Mouse (Mus musculus): ENCODE data around the gene Zfp219. TPM values are rescaled to one million over a fixed set of nuclear protein-coding genes. Genes with fewer than 3 reads are reported as not detected.

Gene Zfp219
- total RNA-seq, 2 experiments from 2014 or later: 29.5 to 33.6 TPM

- peak; percentile 99 for DNase-seq (ENCODE audit: low spot score in 2 of 2)
- intact Hi-C loops (cut with DNase I): loop anchor here (5.0 kb wide), 2 partner anchors 83 to 117 kb away; partner anchors contain the start of gene Hnrnpc
Observed at GRCm38 (mm10) chr14:52019590-52020340, 768 bp downstream of the Zfp219 start.

- intact Hi-C loops (cut with DNase I): no loop called here
- no peak for DNase-seq (ENCODE audit: low spot score in 2 of 2)
Observed at GRCm38 (mm10) chr14:52019051-52019589, 1.4 kb downstream of the Zfp219 start.

- intact Hi-C loops (cut with DNase I): no loop called here
- no peak for DNase-seq (ENCODE audit: low spot score in 2 of 2)
Observed at GRCm38 (mm10) chr14:52018248-52019050, 2.1 kb downstream of the Zfp219 start.

- no peak for DNase-seq (ENCODE audit: low spot score in 2 of 2)
- intact Hi-C loops (cut with DNase I): no loop called here
Observed at GRCm38 (mm10) chr14:52017662-52018061, 2.9 kb downstream of the Zfp219 start.

- DNase-seq (ENCODE audit: low spot score in 2 of 2): no peak
- intact Hi-C loops (cut with DNase I): no loop called here
Observed at GRCm38 (mm10) chr14:52016625-52017405, 3.7 kb downstream of the Zfp219 start.

- DNase-seq (ENCODE audit: low spot score in 2 of 2): no peak
- intact Hi-C loops (cut with DNase I): no loop called here
Observed at GRCm38 (mm10) chr14:52015445-52016100, 5.0 kb downstream of the Zfp219 start, which contains the start of gene Tmem253. Gene Tmem253, plus strand, starts transcription at chr14:52015658.

GRCm38 (mm10) chr14:52014761-52015311 is 5.7 kb downstream of the Zfp219 start:
- intact Hi-C loops (cut with DNase I): no loop called here
- DNase-seq (ENCODE audit: low spot score in 2 of 2): no peak

GRCm38 (mm10) chr14:52014271-52014760 is 6.2 kb downstream of the Zfp219 start:
- no peak for DNase-seq (ENCODE audit: low spot score in 2 of 2)
- intact Hi-C loops (cut with DNase I): no loop called here

- no peak for DNase-seq (ENCODE audit: low spot score in 2 of 2)
- intact Hi-C loops (cut with DNase I): no loop called here
Observed at GRCm38 (mm10) chr14:52013771-52014219, 6.7 kb downstream of the Zfp219 start.

GRCm38 (mm10) chr14:52013021-52013610 is 7.4 kb downstream of the Zfp219 start:
- intact Hi-C loops (cut with DNase I): no loop called here
- DNase-seq (ENCODE audit: low spot score in 2 of 2): no peak

- intact Hi-C loops (cut with DNase I): no loop called here
Observed at GRCm38 (mm10) chr14:52012553-52012952, 8.0 kb downstream of the Zfp219 start.

GRCm38 (mm10) chr14:52012085-52012484 is 8.4 kb downstream of the Zfp219 start:
- intact Hi-C loops (cut with DNase I): no loop called here
- peak; percentile 79 to 89 for DNase-seq (ENCODE audit: low spot score in 2 of 2)

More at GRCm38 (mm10) chr14:52012553-52012952, 8.0 kb downstream of the Zfp219 start:
- no peak for DNase-seq (ENCODE audit: low spot score in 2 of 2)

- no peak for DNase-seq (ENCODE audit: low spot score in 2 of 2)
- intact Hi-C loops (cut with DNase I): no loop called here
Observed at GRCm38 (mm10) chr14:52011683-52012082, 8.8 kb downstream of the Zfp219 start.

- intact Hi-C loops (cut with DNase I): no loop called here
- peak; percentile 68 to 81 for DNase-seq (ENCODE audit: low spot score in 2 of 2)
Observed at GRCm38 (mm10) chr14:52010446-52011111, 10.0 kb downstream of the Zfp219 start.

GRCm38 (mm10) chr14:52009841-52010240 is 10.7 kb downstream of the Zfp219 start:
- intact Hi-C loops (cut with DNase I): loop anchor here (5.0 kb wide), 1 partner anchor 108 kb away; no protein-coding TSS in a partner anchor
- DNase-seq (ENCODE audit: low spot score in 2 of 2): no peak

- intact Hi-C loops (cut with DNase I): loop anchor here (5.0 kb wide), 1 partner anchor 107 kb away; no protein-coding TSS in a partner anchor
- DNase-seq (ENCODE audit: low spot score in 2 of 2): no peak
Observed at GRCm38 (mm10) chr14:52009361-52009760, 11.2 kb downstream of the Zfp219 start.

All from left cerebral cortex, postnatal 14 days (tissue).